Mouse (Mus musculus): ENCODE measurements at regions not wholly inside any gene's neighbourhood (a gene's known extent, or its start where the extent isn't known, plus 50 kb on each side); places are given as distances from the start of the nearest gene placed in this dataset.

DNA sequence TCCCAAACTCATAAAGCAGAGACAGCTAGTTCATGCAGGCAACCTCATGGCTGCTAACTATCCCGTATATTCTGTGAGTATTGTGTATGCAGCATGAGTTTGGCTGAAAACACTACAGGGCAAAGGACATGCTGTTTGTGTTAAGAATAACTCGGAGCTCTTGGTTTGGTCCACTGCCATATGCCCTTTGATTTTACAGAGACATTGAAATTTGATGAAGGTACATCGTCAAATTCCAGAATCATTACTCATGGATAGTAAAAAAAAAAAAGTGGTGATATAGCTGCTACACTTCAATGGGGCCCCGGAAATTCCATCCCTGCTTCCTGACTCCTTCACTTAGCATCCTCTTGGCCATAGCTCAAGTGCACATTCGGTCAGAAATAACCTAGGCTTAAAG, 159.3 kb upstream of the Ccdc122 start:
- Histone ChIP-seq H3K4me3 (replicated peaks) (no peak overlapping the region), H3K9ac (no peak overlapping the region), H3K4me2 (no peak overlapping the region), H3K9me3 (replicated peaks) (no peaks in the 10 kb centered on the region), H3K27me3 (no peaks in the 10 kb centered on the region), H3K27ac (no peak overlapping the region), H3K36me3 (no peaks in the 10 kb centered on the region), H3K4me1 (peaks cover 47% of the 10 kb centered on the region)
- ATAC-seq (replicated peaks; ENCODE audit: low FRiP score) = no peak
- WGBS = 59% methylated on average over 5 of the region's 5 CpGs

DNA sequence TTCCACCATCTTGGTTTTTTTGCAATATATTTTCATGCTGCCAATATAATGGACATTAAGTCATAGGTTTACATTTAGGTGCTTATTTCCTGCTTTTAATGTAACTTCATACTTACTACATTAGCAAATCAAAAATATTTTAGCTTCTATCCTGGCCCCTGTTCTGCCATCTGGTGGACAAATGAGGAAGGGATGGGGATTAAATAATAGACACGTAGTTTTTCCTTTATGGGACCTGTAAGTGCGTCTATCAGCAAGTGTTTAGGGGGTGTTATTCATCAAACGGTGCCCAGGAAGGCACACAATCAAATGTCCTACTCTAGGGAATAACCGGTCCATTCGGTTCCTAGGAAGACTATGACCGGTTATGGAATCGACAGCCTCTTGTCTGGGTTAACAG, 160.6 kb upstream of the Ccdc122 start:
- H3K27ac ChIP-seq = peak overlapping the region; percentile 83
- ATAC-seq (replicated peaks; ENCODE audit: low FRiP score) = no peak
- WGBS = 53% methylated on average over 7 of the region's 7 CpGs

DNA sequence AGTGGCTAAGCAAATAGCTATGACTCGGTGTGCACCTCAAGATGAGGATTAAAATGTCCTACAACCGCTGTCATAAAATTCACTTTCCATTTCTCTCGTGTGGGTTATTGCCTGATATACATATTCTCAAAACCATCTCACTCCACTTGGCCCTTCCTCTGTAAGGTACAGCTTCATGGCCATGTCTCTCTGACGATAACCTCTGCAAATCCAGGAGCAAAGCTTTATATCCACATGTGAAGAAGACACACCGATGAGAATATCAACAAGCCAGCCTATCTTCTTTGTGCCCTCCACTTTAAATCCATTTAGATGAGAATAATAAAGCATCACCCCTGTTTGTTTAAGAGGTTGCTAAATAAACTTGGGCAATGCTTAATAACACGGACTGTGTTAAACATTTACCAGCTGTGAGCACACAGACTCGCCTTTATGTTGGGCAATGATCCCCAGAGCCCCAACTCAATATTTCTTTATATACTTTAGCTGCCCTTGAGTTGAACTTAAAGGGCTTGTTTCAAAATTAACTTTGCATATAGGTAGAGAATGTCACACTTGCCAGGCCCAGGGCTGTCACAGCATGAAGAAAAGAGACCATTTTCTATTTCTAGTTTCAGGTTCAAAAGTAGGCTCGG, 161.2 kb upstream of the Ccdc122 start:
- WGBS = 42% methylated on average over 8 of the region's 8 CpGs
- peak; percentile 77 for ATAC-seq (replicated peaks; ENCODE audit: low FRiP score)
- no peak overlapping the region for H3K4me2 ChIP-seq

More for the DNA sequence above, 160.6 kb upstream of the Ccdc122 start:
- H3K9me3 ChIP-seq (replicated peaks) = no peaks in the 10 kb centered on the region
- H3K27me3 ChIP-seq = no peaks in the 10 kb centered on the region
- H3K4me1 ChIP-seq = peaks cover 40% of the 10 kb centered on the region
- no peak overlapping the region for H3K4me2 ChIP-seq
- H3K36me3 ChIP-seq = no peaks in the 10 kb centered on the region
- H3K9ac ChIP-seq = no peak overlapping the region
- no peak overlapping the region for H3K4me3 ChIP-seq (replicated peaks)

DNA sequence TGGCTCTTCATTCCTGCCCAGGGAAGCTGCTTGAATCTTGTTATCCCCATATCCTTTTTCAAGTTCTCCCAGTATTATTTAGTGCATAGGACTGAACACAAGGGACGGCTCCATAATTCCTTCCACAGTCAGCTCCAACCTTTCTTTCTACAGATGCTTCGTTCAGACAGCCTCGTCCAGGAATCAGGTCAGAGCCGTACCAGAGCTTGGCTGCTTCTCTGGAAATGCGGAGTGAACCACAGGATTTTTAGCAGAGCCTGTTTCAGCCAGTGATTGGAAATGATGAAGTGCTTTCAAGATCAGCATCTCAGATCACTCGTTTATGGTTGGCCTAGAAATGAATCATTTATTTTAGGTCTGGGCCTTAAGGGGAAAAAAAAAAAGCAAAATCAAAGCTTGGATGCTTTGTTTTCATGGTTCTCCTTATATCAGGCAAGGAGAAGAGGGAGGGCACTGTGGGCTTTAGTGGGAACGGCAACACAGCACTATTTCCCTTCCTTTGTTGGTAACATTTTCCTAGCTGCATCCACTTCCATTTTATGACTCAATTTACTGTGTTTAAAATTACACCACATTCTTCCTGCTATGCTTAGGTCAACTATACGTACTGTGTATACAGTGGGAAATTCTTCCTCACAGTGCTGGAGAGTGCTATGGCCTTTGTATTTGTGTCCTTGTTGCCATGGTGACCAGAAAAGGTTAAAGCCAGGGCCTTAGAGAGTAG, 161.9 kb upstream of the Ccdc122 start:
- H3K4me1 ChIP-seq = peaks cover 40% of the 10 kb centered on the region
- 28% methylated on average over 8 of the region's 8 CpGs for WGBS
- peak; percentile 94 for ATAC-seq (replicated peaks; ENCODE audit: low FRiP score)
- H3K4me2 ChIP-seq = no peak overlapping the region
- no peaks in the 10 kb centered on the region for H3K27me3 ChIP-seq
- H3K36me3 ChIP-seq = no peaks in the 10 kb centered on the region
- H3K9ac ChIP-seq = no peak overlapping the region
- H3K9me3 ChIP-seq (replicated peaks) = no peaks in the 10 kb centered on the region
- peak overlapping the region; percentile 83 for H3K27ac ChIP-seq
- H3K4me3 ChIP-seq (replicated peaks) = no peak overlapping the region

More for the DNA sequence above, 161.2 kb upstream of the Ccdc122 start:
- H3K36me3 ChIP-seq = no peaks in the 10 kb centered on the region
- no peak overlapping the region for H3K4me3 ChIP-seq (replicated peaks)
- no peaks in the 10 kb centered on the region for H3K27me3 ChIP-seq
- peaks cover 40% of the 10 kb centered on the region for H3K4me1 ChIP-seq
- peak overlapping the region; percentile 83 for H3K27ac ChIP-seq
- H3K9ac ChIP-seq = no peak overlapping the region
- no peaks in the 10 kb centered on the region for H3K9me3 ChIP-seq (replicated peaks)

DNA sequence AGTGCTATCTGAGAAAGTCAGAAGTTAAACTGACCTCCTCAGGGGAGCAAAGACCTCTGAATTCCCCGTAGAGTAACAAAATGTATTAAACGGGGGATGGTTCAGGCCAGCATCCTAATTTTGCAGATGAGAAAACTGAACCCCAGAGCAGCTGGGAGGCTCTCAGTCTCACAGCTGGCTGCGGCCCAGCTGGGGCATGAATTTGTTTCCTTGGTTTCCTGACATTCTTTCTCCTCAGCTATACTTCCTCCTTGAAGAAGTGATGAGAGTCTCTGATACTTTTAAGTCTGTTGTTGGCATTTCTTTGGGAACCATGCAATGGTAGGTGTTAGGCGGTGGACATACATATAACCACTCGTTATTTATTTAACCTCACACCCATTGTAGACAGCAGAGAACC, 162.9 kb upstream of the Ccdc122 start:
- peak overlapping the region; percentile 83 for H3K27ac ChIP-seq
- WGBS = 61% methylated on average over 5 of the region's 5 CpGs
- H3K4me1 ChIP-seq = peaks cover 40% of the 10 kb centered on the region
- H3K4me3 ChIP-seq (replicated peaks) = no peak overlapping the region
- no peaks in the 10 kb centered on the region for H3K36me3 ChIP-seq
- H3K4me2 ChIP-seq = no peak overlapping the region
- no peak for ATAC-seq (replicated peaks; ENCODE audit: low FRiP score)
- no peaks in the 10 kb centered on the region; the same call in 1 of the 2 replicates for H3K9me3 ChIP-seq (replicated peaks)
- H3K9ac ChIP-seq = no peak overlapping the region
- H3K27me3 ChIP-seq = no peaks in the 10 kb centered on the region

DNA sequence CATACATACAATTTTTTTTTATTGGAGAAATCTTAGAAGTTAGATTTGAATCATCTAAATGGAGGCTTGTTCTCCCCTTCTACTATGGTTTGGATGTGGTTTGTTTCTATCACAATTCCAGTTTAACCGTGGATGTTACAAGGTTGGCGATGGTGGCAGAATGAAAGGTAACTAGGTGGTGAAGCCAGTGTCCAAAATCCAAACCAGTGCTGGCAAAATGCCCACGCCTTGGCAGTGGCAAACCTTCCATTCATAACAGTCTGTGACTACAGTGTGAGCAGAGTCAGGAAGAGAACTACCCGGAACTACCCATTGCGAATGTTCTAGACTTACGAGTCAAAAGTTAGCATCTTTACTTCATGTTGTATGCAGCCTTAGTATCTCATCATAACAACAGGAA, 163.6 kb upstream of the Ccdc122 start:
- Histone ChIP-seq H3K4me1 (peaks cover 40% of the 10 kb centered on the region), H3K9me3 (replicated peaks) (no peaks in the 10 kb centered on the region; the same call in 1 of the 2 replicates), H3K4me3 (replicated peaks) (no peak overlapping the region), H3K4me2 (no peak overlapping the region), H3K36me3 (no peaks in the 10 kb centered on the region), H3K27me3 (no peaks in the 10 kb centered on the region), H3K9ac (no peak overlapping the region), H3K27ac (no peak overlapping the region)
- ATAC-seq (replicated peaks; ENCODE audit: low FRiP score) = no peak
- WGBS = 93% methylated on average over 6 of the region's 6 CpGs

DNA sequence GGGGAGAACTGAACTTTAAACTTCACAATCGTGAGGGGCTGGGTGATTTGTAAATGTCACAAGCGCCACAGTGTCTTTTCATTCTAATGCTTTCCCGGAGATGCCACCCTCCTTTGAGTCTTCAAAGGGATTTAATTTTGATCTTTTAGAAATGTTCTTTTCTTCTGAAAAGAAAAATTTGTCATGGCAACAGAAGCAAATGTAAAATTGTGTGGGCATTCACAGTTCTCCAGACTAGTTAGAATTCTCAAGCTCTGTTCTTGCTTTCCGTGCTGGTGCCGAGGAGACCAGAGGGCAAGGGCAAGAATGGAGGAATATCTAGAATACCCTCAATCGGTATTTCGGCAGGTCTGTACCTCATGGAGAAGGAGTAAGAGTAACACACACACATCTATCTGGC, 164.1 kb upstream of the Ccdc122 start:
- Histone ChIP-seq H3K4me3 (replicated peaks) (no peak overlapping the region), H3K27ac (no peak overlapping the region), H3K9me3 (replicated peaks) (no peaks in the 10 kb centered on the region; the same call in 1 of the 2 replicates), H3K4me2 (no peak overlapping the region), H3K9ac (no peak overlapping the region), H3K27me3 (no peaks in the 10 kb centered on the region), H3K36me3 (no peaks in the 10 kb centered on the region), H3K4me1 (peaks cover 39% of the 10 kb centered on the region)
- no peak for ATAC-seq (replicated peaks; ENCODE audit: low FRiP score)
- 93% methylated on average over 7 of the region's 7 CpGs for WGBS

DNA sequence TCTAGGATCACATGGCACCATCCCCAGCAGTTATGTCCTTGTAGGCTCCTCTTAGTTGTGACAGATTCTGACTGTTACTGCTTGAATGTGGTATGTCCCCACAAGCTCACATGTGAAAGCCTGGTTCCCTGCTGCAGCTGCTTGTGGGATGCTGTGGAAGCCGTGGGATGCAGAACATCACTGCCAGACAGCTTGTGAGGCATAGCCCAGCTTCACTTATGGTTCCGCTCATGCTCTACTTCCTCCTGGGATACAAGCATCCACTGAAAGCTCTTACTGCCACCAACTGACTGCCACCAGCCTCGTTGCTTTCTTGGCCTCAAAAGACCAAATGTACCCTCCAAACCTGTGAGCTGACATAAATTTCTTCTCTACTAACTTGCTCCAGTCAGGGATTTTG, 167.7 kb upstream of the Ccdc122 start:
- peaks cover 11% of the 10 kb centered on the region; the same call in 1 of the 2 replicates for H3K4me1 ChIP-seq
- no peaks in the 10 kb centered on the region for H3K27me3 ChIP-seq
- H3K9me3 ChIP-seq (replicated peaks) = no peaks in the 10 kb centered on the region; the same call in 1 of the 2 replicates
- no peak overlapping the region for H3K9ac ChIP-seq
- no peak overlapping the region for H3K27ac ChIP-seq
- H3K4me3 ChIP-seq (replicated peaks) = no peak overlapping the region
- ATAC-seq (replicated peaks; ENCODE audit: low FRiP score) = no peak
- WGBS = 93% methylated on average over 3 of the region's 3 CpGs
- no peak overlapping the region for H3K4me2 ChIP-seq
- no peaks in the 10 kb centered on the region for H3K36me3 ChIP-seq

DNA sequence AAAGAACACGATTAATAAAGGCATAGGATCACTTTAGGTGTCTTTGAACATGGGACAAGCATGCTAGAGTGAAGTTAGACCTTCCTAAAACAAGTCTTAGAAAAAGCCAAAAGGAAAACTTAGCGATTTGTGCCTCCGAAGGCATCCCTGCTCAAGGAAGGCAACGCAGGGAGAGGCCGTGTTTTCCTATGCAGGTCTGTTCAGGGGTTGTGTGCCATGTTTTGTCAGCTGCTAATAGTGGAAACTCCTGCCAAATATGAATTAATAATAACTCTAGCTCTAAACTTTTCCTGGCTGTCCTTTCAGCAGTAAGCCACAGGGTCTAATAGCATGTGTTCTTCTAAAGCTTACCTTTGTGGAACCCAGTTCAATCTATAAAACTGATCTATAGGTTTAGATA, 168.4 kb upstream of the Ccdc122 start:
- no peaks in the 10 kb centered on the region for H3K27me3 ChIP-seq
- no peaks in the 10 kb centered on the region; the same call in 1 of the 2 replicates for H3K9me3 ChIP-seq (replicated peaks)
- 81% methylated on average over 5 of the region's 5 CpGs for WGBS
- ATAC-seq (replicated peaks; ENCODE audit: low FRiP score) = no peak
- no peak overlapping the region for H3K4me2 ChIP-seq
- H3K4me3 ChIP-seq (replicated peaks) = no peak overlapping the region
- H3K4me1 ChIP-seq = peaks cover 7% of the 10 kb centered on the region
- H3K36me3 ChIP-seq = no peaks in the 10 kb centered on the region
- no peak overlapping the region for H3K9ac ChIP-seq
- no peak overlapping the region for H3K27ac ChIP-seq

DNA sequence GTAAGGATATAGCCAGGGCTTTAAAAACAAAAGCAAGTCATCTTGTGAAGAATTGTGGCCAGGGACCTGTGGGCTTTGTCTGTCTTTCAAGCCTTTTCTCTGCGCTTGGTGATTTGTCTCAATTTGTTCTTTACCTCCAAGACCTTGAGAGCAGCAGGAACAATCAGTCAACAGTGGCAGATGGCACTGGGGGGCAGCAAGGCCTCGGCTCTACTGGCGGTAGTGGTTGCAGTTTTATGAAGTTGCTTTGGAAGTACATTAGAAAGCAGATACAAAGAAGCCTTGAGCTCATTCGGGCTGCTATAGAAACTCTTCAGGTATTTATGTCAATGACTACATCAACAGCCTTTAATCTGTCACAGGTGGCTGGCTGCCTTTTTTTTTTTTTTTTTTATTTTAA, 171.9 kb upstream of the Ccdc122 start:
- Histone ChIP-seq H3K4me2 (no peak overlapping the region), H3K9ac (no peak overlapping the region), H3K36me3 (no peaks in the 10 kb centered on the region), H3K27ac (no peak overlapping the region), H3K4me1 (peaks cover 19% of the 10 kb centered on the region), H3K27me3 (no peaks in the 10 kb centered on the region), H3K9me3 (replicated peaks) (no peaks in the 10 kb centered on the region; the same call in 1 of the 2 replicates), H3K4me3 (replicated peaks) (no peak overlapping the region)
- 46% methylated on average over 4 of the region's 4 CpGs for WGBS
- ATAC-seq (replicated peaks; ENCODE audit: low FRiP score) = no peak

DNA sequence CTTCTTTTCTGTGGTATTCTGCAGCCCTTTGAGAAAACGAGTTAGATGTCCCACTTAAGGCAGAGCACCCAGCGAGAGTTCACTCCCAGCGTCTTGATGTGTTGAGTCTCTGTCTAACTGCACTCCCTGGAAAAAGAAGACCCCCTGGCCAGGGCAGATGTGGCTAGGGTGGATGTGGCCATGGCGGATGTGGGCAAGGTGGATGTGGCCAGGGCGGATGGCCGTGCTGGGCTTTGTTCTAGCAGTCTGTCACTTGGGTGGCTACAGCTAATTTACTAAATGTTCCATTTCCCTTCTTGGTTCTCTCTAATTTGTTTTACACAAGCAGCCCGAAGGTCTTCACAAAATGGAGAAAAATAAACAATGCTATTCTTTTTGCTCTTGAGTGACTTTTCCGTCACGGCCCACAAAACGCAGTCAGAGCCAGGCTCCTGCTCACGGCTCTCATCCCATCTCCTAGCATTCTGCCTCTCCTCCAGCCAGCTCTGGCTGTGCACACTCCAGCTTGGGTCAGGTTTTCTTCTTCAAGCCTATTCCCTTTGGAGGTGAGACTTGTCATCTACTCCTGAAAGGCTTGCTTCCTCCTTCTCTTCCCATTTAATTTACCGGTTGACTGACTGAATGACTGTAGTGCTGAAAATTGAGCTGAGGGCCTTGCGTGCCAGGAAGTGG, 173.4 kb upstream of the Ccdc122 start:
- Histone ChIP-seq H3K9me3 (replicated peaks) (no peaks in the 10 kb centered on the region), H3K27me3 (no peaks in the 10 kb centered on the region), H3K36me3 (no peaks in the 10 kb centered on the region), H3K4me2 (no peak overlapping the region), H3K4me1 (peaks cover 23% of the 10 kb centered on the region), H3K27ac (peak overlapping the region; percentile 81), H3K4me3 (replicated peaks) (no peak overlapping the region), H3K9ac (no peak overlapping the region)
- peak; percentile 82 for ATAC-seq (replicated peaks; ENCODE audit: low FRiP score)
- 48% methylated on average over 13 of the region's 13 CpGs for WGBS

DNA sequence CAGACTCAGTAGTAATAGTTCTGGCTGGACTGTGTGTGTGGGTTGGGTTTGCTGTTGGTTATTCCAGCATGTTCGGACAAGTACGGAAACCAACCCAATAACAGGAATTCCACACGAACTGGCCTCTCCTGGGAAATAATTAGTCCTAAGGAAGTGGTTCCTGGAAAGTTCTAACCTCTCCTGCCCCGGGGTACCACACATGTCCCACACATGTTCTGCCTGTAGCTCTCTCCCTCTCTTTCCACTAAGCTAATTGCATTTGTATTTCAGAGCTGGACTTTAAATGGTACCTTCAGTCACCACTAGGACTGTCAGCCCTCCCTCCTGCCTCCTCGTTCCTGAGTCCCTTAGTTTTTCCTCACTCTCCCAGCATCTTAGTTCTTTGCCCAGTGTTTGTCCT, 178.2 kb upstream of the Ccdc122 start:
- no peaks in the 10 kb centered on the region for H3K36me3 ChIP-seq
- no peak overlapping the region for H3K4me2 ChIP-seq
- no peak overlapping the region for H3K9ac ChIP-seq
- no peak overlapping the region for H3K27ac ChIP-seq
- no peak overlapping the region for H3K4me3 ChIP-seq (replicated peaks)
- H3K9me3 ChIP-seq (replicated peaks) = no peaks in the 10 kb centered on the region
- WGBS = 65% methylated on average over 5 of the region's 5 CpGs
- H3K4me1 ChIP-seq = peaks cover 35% of the 10 kb centered on the region
- H3K27me3 ChIP-seq = no peaks in the 10 kb centered on the region
- no peak for ATAC-seq (replicated peaks; ENCODE audit: low FRiP score)
